Mouse (Mus musculus): ENCODE results near the gene Gpc6. TPM values are rescaled to one million over a fixed set of nuclear protein-coding genes. Genes with fewer than 3 reads are reported as not detected.

Gene Gpc6
- 10 to 100 TPM; 11.0 to 13.5 TPM for total RNA-seq (2021)

- intact Hi-C loops (cut with DNase I), result loop anchor here (10.0 kb wide), 1 partner anchor 200 kb away; no protein-coding TSS in a partner anchor
- peak; percentile 48 for DNase-seq (ENCODE audit: low spot score)
Observed at GRCm38 (mm10) chr14:116924876-116925601, at the start of gene Gpc6. Gene Gpc6 (plus strand): TSS chr14:116925315.

DNA sequence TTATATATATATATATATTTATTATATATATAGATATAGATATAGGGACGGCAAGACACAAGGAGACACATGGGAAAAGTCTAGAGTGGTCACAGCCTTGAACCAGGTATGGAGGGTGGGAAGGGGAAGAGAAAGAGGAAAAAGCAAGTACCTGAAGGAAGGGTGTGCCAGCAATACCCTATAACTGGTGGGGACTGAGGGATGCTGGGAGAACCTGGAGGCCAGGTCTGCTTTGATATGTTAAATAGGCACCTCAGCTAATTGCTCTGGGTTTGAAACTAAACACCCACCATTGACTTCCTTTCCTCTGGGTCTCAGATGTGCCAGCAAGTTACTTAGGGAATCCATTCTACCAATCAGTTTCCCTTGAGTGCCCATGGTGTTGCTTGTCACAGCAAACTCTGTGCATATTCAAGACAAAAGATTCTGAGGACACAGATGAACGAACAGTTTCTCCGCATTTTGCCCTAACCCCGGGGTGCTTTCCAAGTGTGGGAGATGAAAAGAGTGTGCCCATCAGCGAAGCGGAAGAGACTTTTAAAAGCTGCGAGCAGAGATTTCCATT is 42.6 kb upstream of the Gpc6 start:
- DNase-seq (ENCODE audit: low spot score), result no peak
- intact Hi-C loops (cut with DNase I), result no loop called here

GRCm38 (mm10) chr14:116894316-116894715 is 30.8 kb upstream of the Gpc6 start:
- intact Hi-C loops (cut with DNase I), result no loop called here

DNA sequence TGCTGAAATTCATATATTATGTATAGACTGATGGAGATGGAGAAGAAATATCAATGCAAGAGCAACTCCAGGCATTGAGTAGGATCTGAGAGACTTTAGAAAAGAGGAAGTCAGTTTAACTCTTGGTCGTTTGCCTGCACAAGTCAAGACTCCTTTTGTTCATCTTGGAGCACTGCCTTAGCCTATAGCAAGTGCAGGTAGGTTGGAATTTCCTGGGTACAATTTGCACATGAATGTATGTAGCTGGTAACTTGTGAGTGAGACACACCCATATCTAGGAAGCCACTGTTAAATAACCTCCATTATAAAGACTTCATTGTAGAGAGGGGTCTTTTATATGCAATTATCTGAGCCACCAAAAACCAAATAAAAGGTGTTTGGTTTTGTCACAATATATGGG is 27.1 kb upstream of the Gpc6 start:
- DNase-seq (ENCODE audit: low spot score), result no peak
- intact Hi-C loops (cut with DNase I), result no loop called here

More at GRCm38 (mm10) chr14:116894316-116894715, 30.8 kb upstream of the Gpc6 start:
- no peak for DNase-seq (ENCODE audit: low spot score)

DNA sequence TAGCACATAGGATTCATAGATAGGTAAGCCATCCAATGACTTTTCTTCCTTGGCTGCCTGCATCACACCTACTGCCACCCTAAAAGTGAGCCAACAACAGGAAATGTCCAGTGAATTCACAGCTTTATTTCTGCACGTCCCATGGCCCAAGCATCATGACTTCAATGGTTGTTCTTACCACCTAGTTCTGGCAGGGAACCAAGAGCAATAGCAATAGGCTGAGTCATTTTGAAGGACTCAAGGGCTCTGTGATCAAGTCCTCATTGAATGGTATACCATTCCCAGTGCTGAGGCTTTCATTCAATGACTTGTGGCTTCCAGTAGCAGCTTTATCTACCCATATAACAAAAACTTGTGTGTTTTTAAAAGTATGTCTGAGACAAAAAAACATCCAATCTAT is 13.3 kb upstream of the Gpc6 start:
- no peak for DNase-seq (ENCODE audit: low spot score)
- intact Hi-C loops (cut with DNase I), result no loop called here

DNA sequence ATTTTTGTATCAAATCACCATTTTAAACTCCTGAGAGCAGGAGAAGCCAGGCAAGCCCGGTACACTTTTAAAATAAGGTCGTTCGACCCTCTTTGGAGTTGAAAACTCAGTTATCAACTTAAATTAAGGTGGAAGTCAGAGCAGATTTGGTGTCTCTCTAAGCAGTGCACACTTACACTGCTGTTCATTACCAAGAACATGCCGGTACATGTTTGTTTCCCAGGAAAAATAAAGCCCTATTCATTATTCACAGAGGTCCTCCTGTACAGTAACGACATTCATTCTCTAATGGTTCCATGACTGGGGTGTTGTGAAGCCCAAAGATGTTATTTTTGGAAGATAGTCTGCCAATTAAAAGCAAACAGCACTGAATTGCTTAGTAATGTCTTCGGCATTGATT is 8.2 kb upstream of the Gpc6 start:
- no peak for DNase-seq (ENCODE audit: low spot score)
- intact Hi-C loops (cut with DNase I), result no loop called here

DNA sequence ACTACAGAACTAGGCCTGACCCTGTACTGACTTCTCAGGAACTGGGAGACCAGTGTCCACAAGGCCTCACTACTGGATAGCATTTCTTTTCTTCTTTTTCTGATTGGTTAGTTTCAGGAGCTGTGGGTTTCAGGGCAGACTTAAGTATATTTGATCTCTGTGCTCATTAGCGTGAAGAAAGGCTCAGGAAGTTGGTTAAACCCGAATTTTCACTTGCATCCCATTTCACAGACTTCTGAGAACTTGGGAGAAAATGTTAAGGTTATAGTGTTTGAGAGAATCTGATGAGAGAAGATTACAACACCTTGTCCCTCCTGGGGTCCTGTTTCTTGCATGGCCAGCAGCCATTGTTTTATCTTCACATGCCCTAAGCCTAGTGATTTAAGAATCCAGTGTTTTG is 849 bp upstream of the Gpc6 start:
- no peak for DNase-seq (ENCODE audit: low spot score)
- intact Hi-C loops (cut with DNase I), result loop anchor here (10.0 kb wide), 1 partner anchor 201 kb away; no protein-coding TSS in a partner anchor

DNA sequence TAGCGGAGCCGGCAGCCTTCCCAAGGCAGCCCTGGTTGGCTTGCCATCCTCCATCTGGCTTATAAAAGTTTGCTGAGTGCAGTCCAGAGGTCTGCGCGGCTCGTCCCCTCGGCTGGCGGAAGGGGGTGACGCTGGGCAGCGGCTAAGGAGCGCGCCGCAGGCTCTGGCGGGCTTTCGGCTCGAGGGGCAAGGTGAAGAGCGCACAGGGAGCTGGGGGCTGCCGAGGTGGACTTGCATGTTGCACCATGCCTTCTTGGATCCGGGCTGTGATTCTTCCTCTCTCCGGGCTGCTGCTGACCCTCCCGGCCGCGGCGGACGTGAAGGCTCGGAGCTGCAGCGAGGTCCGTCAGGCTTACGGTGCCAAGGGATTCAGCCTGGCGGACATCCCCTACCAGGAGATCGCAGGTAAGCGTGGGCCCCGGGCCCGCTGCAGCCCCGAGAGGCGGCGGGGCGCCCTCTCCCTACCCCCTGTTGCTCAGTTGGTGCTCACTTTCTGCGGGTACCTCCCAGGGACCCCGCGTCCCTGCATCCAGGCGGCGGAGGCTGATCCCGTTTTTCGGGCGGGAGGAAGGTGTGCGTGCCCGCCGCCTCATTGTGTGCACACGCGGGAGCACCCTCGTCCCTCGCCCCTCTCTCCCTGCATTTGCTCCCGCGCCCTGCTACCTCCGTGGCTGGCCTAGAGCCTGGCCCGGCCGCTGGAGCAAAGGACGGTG is 732 bp downstream of the Gpc6 start:
- intact Hi-C loops (cut with DNase I), result loop anchor here (10.0 kb wide), 1 partner anchor 199 kb away; no protein-coding TSS in a partner anchor

GRCm38 (mm10) chr14:116926404-116927171 is 1.5 kb downstream of the Gpc6 start:
- DNase-seq (ENCODE audit: low spot score), result peak; percentile 42
- intact Hi-C loops (cut with DNase I), result loop anchor here (10.0 kb wide), 1 partner anchor 198 kb away; no protein-coding TSS in a partner anchor

More for the DNA sequence above, 732 bp downstream of the Gpc6 start:
- DNase-seq (ENCODE audit: low spot score), result peak; percentile 24

DNA sequence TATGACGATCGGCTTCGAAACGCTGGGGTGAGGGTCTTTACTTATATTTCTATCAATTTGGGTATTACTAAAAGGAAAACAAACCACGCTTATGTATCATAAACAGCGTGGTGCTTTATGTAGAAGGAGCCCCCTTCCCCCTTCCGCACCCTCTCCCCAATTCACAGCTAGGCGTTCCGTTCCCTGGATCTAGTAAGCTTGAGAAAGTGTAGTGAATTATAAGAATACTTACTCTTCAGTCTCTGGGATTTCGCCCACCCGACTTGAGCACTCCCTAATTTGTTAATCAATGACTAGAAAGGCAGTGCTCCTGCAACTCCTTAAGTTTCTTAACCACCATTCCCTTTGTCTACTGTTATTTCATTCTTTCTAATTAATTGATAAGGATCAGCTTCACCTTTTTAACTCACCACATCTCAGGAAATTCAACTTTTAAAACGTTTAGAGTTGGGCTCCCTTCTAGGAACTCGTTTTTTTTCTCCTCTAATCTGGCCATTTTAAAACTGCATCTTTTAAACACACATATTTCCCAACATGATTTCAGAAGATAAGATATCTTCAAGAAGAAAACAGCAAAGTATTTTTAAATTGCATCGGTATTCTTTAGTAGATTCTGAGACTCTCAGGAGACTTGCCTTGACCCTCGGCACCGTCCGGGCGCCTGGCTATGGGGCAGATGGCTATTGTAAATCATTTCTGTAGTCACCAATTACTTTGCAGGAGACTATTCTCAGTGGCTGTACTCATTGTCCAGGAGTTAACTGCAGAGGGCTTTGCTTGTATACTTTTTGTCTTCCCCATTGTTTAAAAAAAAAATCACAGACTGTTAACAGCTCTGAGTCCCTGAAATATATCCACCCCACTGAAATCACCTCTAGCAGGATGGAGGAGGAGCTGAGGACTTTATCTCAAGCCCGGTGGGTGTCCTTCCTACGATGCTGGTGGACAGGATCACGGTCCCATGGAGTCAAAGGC is 2.5 kb downstream of the Gpc6 start:
- intact Hi-C loops (cut with DNase I), result loop anchor here (10.0 kb wide), 1 partner anchor 197 kb away; no protein-coding TSS in a partner anchor
- DNase-seq (ENCODE audit: low spot score), result no peak

DNA sequence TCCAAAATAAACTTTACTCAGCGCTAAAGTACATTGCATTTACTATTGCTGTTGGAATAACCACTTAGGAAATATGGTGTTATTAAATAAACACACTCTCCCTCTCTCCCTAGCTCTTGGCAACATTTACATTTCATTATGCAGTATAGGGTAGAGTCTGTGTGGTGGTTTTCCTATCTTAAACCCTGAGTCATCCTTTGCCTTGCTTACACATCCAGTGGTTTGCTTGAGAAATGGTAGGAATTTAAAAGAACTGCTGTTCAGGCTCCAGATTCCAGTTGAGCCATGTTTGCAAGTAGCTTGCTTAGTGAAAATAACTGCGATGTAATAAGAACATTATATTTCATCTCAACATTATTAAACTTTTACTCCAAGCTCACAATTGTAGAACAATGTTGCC is 3.3 kb downstream of the Gpc6 start:
- intact Hi-C loops (cut with DNase I), result loop anchor here (10.0 kb wide), 1 partner anchor 196 kb away; no protein-coding TSS in a partner anchor
- DNase-seq (ENCODE audit: low spot score), result no peak

DNA sequence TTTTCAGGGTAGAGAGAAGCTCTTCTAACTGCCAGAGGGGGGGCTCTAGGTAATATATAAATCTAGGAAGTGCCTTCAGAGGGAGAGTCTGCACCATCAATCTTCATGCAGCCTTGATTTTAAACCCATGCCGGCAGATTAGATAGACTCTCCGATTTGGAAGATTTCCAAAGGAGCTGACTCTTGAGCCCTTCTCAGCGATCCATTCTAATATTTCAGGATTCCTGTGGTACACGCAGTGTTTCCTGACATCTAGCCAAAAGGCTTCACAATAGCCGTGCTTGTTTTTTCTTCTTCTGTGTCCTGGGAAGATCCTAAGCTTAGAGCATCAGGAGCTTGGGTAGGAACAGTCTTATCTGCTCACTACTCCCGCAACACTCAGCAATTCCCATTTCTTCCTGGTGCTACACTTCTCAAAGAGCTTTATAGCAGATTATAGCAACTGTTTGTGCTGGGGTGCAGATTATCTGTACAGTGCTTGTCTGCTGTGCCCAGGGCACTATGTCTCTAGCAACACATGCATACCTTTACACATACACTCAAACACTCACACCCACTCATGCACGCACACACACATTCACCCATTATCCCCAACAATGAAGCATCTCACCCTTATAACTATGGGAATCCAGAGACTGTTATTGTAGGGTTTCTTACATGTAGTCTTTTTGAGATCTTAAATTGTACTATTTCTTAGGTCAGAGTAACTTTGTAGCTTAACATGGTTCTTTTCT is 3.8 kb downstream of the Gpc6 start:
- intact Hi-C loops (cut with DNase I), result loop anchor here (10.0 kb wide), 1 partner anchor 196 kb away; no protein-coding TSS in a partner anchor
- DNase-seq (ENCODE audit: low spot score), result no peak

DNA sequence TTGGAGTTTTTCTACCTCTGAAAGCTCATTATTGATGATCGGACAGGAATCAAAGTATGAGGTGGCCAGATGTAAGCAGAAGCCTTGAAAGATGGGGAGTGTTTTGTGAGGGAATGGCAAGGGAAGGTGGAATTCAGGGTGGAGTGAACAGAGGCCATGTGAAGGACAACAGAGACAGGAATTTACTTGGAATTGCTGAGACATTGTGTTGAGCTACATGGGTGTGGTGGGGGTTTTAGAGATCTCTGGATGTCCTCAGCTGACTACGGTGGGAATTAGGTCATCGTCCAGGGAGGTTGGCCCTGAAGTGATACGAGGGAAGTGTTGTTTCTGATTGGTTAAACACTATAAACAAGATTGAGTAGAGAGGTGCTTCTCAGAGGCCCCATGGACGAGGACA is 8.7 kb downstream of the Gpc6 start:
- no peak for DNase-seq (ENCODE audit: low spot score)
- intact Hi-C loops (cut with DNase I), result no loop called here

DNA sequence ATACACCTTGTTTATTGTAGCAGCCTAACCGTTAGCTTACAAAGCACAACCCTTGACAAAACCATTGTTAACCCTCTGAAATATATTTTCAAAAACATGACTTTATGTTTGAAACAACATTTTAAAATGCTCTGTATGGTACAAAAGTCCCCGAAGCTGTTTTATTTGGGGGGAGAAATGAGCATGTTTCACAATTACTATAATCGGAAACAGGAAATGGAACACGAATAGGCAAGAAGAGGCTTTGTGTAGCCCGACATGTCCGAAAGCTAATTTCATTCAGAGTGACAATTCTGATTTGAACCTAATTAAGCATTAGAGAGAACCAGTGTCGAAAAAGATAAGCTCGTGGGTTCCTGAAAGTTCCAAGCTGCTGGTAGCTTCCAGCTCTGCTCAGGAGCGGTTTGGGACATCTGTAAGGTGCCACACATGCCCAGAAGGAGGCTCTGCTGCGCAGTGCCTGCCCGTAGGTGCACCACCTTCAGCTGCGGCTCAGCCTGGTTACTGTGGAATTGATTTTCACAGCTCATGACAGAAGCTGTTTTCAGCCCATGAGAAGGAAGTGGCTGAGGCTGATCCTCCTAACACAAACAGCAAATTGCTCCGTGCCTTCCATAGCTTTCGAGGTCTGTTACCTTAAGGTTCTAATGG is 12.9 kb downstream of the Gpc6 start:
- DNase-seq (ENCODE audit: low spot score), result no peak
- intact Hi-C loops (cut with DNase I), result no loop called here

DNA sequence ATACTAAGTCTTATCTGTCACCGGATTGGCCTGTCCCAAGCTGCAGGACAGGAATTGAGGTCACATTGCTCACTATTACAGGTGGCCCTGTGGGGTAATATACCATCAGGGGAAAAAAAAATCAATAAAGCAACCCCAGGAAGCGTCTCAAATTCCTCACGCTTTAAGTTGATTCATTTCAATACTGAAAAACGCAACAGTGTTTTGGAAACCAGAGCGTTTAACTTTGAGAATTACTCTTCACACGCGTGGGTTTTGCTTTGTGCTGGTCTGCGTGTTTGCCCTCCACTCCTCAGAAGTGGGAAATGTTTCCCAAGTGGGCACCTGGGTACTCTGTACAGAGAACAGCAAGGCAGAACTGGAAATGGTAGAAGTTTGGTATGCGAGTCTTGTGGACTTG is 13.6 kb downstream of the Gpc6 start:
- intact Hi-C loops (cut with DNase I), result no loop called here
- no peak for DNase-seq (ENCODE audit: low spot score)

DNA sequence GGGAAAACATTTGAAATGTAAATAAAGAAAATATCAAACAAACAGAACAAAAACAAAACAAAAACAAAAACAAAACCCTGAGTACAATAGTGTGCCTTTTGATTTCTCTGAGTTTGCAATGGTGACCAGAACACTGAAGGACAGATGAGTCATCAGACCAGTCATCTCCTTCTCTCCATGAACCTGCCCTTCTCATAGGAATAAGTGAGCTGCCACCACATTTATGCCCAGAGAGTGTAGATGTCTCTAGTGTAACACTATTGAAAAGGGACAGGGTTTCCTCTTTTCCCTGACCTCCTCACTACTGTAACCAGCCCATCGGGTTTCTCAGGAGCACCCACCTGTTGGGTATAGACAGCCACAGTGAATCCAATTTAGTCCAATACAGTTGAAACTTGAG is 14.4 kb downstream of the Gpc6 start:
- intact Hi-C loops (cut with DNase I), result no loop called here

DNA sequence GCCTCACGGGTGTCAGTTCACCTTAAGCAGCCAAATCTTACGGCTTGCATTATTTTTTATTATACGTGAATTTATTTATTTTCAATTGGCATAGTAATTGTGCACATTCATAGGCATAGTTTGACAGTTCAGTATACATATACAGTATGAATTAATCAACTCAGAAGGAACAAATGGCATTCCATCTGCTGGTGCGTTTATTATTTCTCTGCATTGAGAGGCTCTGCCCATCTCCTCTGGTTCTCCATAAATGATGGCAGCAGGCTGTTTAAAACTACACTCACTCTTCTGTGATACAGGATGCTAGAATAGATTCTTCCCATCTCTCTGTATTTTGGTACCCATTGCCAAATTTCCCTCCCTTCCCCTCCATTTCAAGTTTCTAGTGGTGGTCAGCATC is 16.7 kb downstream of the Gpc6 start:
- no peak for DNase-seq (ENCODE audit: low spot score)
- intact Hi-C loops (cut with DNase I), result no loop called here

More for the DNA sequence above, 14.4 kb downstream of the Gpc6 start:
- DNase-seq (ENCODE audit: low spot score), result no peak

DNA sequence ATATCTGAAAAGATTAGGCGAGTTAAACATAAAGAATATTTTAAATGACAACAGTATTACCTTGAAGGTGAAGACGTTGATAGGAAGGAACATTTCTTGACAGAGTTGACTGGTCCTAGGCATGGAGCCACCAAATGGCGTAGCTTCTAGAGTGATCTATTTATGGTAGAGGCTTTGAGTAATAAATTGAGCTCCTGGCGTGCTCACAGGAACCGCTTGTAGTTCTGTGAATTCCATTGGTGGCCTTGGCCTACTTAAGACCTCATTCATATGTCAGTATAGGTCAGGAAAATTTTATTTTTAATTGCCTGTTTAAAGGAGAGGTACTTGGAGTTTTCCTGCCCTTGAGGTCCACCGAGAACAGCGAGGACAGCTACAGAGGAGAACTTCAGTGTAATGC is 18.6 kb downstream of the Gpc6 start:
- no peak for DNase-seq (ENCODE audit: low spot score)
- intact Hi-C loops (cut with DNase I), result no loop called here

Data from heart, postnatal 25 days (tissue).